Mouse (Mus musculus): ENCODE data around the gene Med26.

GRCm38 (mm10) chr8:72491017-72491416 lies 57.1 kb downstream of the Med26 start:
- TF ChIP-seq GABPA (IDR thresholded peaks at IDR 0.05; ENCODE audit: low read depth, low read length) = no peak
- no peak for TF ChIP-seq CTCF (IDR thresholded peaks at IDR 0.05 in 2 of 3, conservative IDR thresholded peaks at IDR 0.05 in 1 of 3; ENCODE audit: control insufficient read depth in 1 of 3, insufficient read depth in 1 of 3, low read depth in 2 of 3, low read length in 3 of 3, poor library complexity in 1 of 3, severe bottlenecking in 1 of 3)
- TF ChIP-seq TAL1 (IDR thresholded peaks at IDR 0.05; ENCODE audit: low read length) = no peak
- TF ChIP-seq USF1 (IDR thresholded peaks at IDR 0.05; ENCODE audit: low read depth, low read length) = no peak
- no peak for TF ChIP-seq NELFE (IDR thresholded peaks at IDR 0.05; ENCODE audit: low read depth, low read length)
- TF ChIP-seq POLR2AphosphoS5 (IDR thresholded peaks at IDR 0.05; ENCODE audit: borderline replicate concordance, low read depth, low read length) = no peak
- no peak for TF ChIP-seq SMC3 (IDR thresholded peaks at IDR 0.05; ENCODE audit: low read depth, low read length)
- no peak for TF ChIP-seq ZNF384 (IDR thresholded peaks at IDR 0.05; ENCODE audit: low read depth, low read length)
- no peak for TF ChIP-seq ETS1 (IDR thresholded peaks at IDR 0.05; ENCODE audit: low read depth, low read length)
- no peak for TF ChIP-seq UBTF (IDR thresholded peaks at IDR 0.05; ENCODE audit: borderline replicate concordance, insufficient read depth, low read depth, low read length)
- TF ChIP-seq POLR2A (IDR thresholded peaks at IDR 0.05; ENCODE audit: control insufficient read depth in 1 of 2, insufficient read depth in 1 of 2, low read depth in 1 of 2, low read length in 2 of 2, poor library complexity in 1 of 2) = no peak
- no peak for TF ChIP-seq E2F4 (IDR thresholded peaks at IDR 0.05; ENCODE audit: borderline replicate concordance, low read depth, low read length)
